Mouse (Mus musculus): ENCODE results near the gene Brat1. TPM values are rescaled to one million over a fixed set of nuclear protein-coding genes. Genes with fewer than 3 reads are reported as not detected.

The Brat1 gene
- polyA plus RNA-seq, 1 experiment from 2014 or later, result 21.8 TPM

DNA sequence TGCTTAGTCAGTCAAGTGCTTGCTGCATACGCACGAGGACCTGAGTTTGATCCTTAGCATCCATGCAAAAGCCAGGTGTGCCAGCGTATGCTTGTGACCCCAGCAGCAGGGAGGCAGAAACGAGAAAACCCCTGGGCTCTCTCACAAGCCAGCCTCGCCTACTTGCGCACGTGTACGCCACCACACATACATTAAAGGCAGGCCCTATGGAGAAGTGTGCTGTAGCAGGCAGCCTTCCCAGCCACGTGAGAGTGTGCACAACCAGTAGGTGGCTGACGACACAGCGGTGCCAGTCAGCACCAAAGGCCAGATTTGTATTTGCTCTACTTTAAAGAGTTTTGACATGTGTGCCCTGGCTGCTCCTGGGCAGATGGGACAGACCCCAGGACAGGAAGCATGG, 29.2 kb upstream of the Brat1 start:
- Histone ChIP-seq H3K36me3 (peaks cover 83% of the 10 kb centered on the region), H3K27ac (peak overlapping the region; percentile 36; the same call in 1 of the 2 replicates), H3K4me1 (peaks cover 4% of the 10 kb centered on the region; the same call in 1 of the 2 replicates), H3K27me3 (ENCODE audit: low read depth, poor library complexity, severe bottlenecking) (no peaks in the 10 kb centered on the region), H3K9me3 (replicated peaks) (no peaks in the 10 kb centered on the region), H3K4me3 (no peak overlapping the region)
- 91% methylated on average over 11 of the region's 11 CpGs for WGBS
- DNase-seq (ENCODE audit: low spot score), result no peak

DNA sequence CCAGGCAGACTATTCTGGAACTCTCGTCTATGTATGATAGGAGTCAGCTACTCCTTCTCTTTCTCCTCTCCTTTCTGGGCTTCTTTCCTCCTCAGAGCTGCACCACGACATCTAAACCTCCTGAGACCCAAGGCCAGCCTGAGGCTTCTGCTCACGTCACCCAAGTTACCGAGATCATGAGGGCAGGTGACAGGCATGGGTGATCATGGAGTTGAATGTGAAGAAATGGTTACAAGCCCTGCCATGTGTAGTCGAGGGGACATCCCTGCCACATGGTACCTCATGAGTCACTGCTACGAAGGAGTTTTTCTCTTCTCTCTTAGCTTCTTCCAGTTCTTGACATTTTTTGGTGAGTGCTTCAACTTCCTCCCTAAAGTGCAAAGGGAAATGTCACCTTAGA, 27.7 kb upstream of the Brat1 start:
- Histone ChIP-seq H3K4me3 (no peak overlapping the region), H3K36me3 (peaks cover 79% of the 10 kb centered on the region), H3K9me3 (replicated peaks) (no peaks in the 10 kb centered on the region), H3K4me1 (peaks cover 4% of the 10 kb centered on the region; the same call in 1 of the 2 replicates), H3K27me3 (ENCODE audit: low read depth, poor library complexity, severe bottlenecking) (no peaks in the 10 kb centered on the region), H3K27ac (no peak overlapping the region)
- DNase-seq (ENCODE audit: low spot score), result no peak
- 92% methylated on average over 6 of the region's 6 CpGs for WGBS

DNA sequence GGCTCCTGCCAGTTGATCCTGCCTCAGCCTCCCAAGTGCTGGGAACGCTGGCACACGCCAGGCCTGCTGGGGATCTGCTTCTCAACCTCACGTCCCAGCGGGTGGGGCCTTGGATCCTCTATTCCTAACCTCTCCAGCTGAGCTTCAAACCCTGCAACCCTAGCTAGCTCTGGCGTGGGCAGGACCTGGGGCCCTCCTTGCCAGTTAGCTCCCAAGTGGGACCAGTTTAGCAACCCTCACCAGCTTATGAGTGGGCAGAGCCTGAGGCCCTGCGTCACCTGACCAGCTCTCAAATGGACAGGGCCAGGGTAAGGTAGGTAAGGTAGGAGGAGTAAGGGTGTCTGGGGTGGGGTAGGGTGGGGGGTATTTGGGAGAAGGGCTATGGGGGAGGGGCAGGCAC, 24.8 kb upstream of the Brat1 start:
- no peak for DNase-seq (ENCODE audit: low spot score)
- peaks cover under 1% of the 10 kb centered on the region; the same call in 1 of the 2 replicates for H3K4me1 ChIP-seq
- 89% methylated on average over 6 of the region's 6 CpGs for WGBS
- H3K27ac ChIP-seq, result no peak overlapping the region
- no peaks in the 10 kb centered on the region for H3K27me3 ChIP-seq (ENCODE audit: low read depth, poor library complexity, severe bottlenecking)
- peaks cover 71% of the 10 kb centered on the region for H3K36me3 ChIP-seq
- no peak overlapping the region for H3K4me3 ChIP-seq
- H3K9me3 ChIP-seq (replicated peaks), result no peaks in the 10 kb centered on the region

DNA sequence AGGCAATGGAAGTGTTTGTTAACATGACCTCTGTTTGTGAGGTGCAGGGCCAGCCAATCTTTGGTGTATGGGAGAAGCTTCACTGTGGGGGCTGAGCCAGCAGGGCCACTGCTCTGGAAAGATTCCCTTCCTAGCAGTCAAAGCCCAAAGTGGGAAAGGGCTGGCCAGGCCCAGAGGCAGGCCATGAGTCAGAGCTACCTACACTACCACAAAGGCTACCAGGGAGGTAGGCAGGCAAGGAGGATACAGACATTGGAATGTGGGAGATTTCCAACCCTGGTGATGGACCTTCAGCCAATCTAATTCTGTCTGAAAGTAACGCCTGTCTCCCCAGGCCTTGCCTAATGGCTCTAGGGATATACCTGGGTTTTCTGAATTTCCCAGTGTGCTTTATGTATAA, 23.9 kb upstream of the Brat1 start:
- Histone ChIP-seq H3K27ac (no peak overlapping the region), H3K4me3 (no peak overlapping the region), H3K27me3 (ENCODE audit: low read depth, poor library complexity, severe bottlenecking) (no peaks in the 10 kb centered on the region), H3K9me3 (replicated peaks) (no peaks in the 10 kb centered on the region), H3K4me1 (no peaks in the 10 kb centered on the region), H3K36me3 (peaks cover 68% of the 10 kb centered on the region)
- no peak for DNase-seq (ENCODE audit: low spot score)
- 71% methylated on average over 1 of the region's 1 CpGs for WGBS

DNA sequence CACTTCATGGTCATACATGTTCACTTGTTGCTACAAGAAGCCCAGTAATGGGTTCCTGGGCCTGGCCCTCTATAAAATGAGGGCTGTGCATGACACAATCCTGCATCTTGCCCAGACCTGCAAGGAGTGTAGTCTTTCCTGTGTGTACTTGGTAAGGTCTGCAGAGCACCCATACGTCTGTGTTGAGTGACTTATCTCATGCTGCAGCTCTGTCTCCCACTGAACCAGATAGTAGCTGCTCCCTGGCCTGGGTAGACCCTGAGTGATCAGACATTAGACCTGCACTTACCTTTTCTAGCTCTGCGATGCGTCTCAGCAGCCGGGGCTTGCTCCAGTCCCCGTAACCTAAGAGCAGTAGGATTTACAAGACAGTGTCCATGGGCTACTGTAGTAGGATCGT, 22.7 kb upstream of the Brat1 start:
- WGBS, result 98% methylated on average over 6 of the region's 6 CpGs

DNA sequence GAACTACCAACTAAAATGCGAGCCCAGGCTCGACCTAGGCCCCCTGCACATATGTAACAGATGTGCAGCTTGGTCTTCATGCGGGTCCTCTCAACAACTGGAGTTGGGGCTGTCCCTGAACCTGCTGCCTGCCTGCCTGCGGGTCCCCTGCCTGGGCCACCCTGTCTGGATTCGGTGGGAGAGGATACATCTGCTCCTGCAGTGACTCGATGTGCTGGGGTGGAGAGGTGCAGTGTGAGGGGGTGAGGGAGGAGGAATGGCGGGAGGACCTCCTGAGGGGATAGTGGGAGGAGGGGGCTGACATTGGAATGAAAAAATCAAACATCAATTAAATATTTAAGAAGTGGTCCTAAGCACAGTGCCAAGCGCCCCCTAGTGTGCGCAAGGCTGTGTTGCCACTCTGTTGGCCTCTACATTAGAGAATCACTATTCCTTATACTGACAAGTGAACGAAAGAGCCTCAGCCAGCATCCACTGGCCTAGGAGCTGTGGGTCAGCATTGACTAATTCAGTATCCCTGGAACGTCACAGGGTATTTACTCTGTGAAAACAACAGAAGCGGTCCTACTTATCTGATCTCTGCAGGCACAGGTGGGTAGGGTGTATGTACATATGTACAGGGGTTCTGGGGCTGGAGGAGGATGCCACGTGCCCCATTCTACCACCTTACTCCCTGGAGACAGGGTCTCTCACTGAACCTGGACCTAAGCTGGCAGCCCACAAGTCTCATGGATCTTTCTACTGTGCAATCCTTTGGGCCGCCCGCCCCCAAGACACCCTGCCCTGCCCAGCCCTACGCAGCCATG, 20.3 kb upstream of the Brat1 start:
- H3K27ac ChIP-seq, result no peak overlapping the region
- 68% methylated on average over 16 of the region's 16 CpGs for WGBS
- H3K27me3 ChIP-seq (ENCODE audit: low read depth, poor library complexity, severe bottlenecking), result no peaks in the 10 kb centered on the region
- H3K4me3 ChIP-seq, result no peak overlapping the region
- no peaks in the 10 kb centered on the region for H3K9me3 ChIP-seq (replicated peaks)
- H3K36me3 ChIP-seq, result peaks cover 71% of the 10 kb centered on the region
- no peaks in the 10 kb centered on the region for H3K4me1 ChIP-seq
- DNase-seq (ENCODE audit: low spot score), result peak; percentile 51

More for the DNA sequence above, 22.7 kb upstream of the Brat1 start:
- H3K4me1 ChIP-seq, result no peaks in the 10 kb centered on the region
- no peaks in the 10 kb centered on the region for H3K9me3 ChIP-seq (replicated peaks)
- H3K4me3 ChIP-seq, result no peak overlapping the region
- no peaks in the 10 kb centered on the region for H3K27me3 ChIP-seq (ENCODE audit: low read depth, poor library complexity, severe bottlenecking)
- no peak overlapping the region for H3K27ac ChIP-seq
- no peak for DNase-seq (ENCODE audit: low spot score)
- peaks cover 68% of the 10 kb centered on the region for H3K36me3 ChIP-seq

DNA sequence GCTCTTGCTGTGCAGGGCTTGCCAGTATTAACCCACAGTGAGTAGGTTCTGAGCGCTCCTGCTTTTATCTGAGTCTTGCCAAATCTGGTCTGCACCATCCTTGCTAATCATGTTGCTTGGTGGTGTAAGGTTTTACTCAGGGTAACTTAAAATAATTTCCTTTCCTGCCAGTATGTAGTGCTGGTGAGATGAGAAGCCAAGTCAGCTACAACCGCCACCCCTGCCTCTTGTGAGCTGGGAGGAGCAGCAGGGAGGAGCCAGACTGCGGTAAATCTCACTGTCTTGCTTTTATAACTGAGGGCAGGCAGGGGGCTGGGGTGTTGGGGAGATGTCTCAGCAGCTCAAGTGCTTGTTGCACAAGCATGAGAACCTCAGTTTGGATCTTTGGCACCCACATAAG, 16.4 kb upstream of the Brat1 start:
- Histone ChIP-seq H3K4me1 (0 out of 2 replicates have a peak, but pooled peaks cover 4% of the 10 kb centered on the region), H3K4me3 (no peak overlapping the region), H3K9me3 (replicated peaks) (no peaks in the 10 kb centered on the region), H3K36me3 (peaks cover 77% of the 10 kb centered on the region), H3K27ac (no peak overlapping the region), H3K27me3 (ENCODE audit: low read depth, poor library complexity, severe bottlenecking) (no peaks in the 10 kb centered on the region)
- DNase-seq (ENCODE audit: low spot score), result no peak
- WGBS, result 83% methylated on average over 3 of the region's 3 CpGs

DNA sequence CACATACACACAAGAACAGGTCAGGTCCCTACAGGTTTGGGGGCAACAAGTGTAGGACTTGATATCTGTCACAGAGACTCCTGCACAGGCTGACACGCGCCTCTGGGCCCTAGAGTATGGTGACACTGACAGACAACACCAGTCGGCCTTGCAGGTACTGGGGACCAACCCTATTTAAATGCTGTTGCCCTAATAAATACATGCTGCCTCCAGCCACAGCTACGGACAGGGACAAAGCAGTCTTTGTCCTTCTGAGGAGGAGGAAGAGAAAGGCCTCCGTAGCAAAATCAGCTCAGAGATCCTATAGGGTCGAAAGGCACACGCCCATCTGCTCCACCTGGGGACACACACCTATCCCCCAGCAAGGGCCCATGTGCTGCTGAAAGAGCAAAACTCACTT, 8.8 kb upstream of the Brat1 start:
- Histone ChIP-seq H3K27me3 (ENCODE audit: low read depth, poor library complexity, severe bottlenecking) (no peaks in the 10 kb centered on the region), H3K4me3 (no peak overlapping the region), H3K27ac (no peak overlapping the region), H3K36me3 (peaks cover 81% of the 10 kb centered on the region), H3K4me1 (peaks cover 16% of the 10 kb centered on the region), H3K9me3 (replicated peaks) (no peaks in the 10 kb centered on the region)
- DNase-seq (ENCODE audit: low spot score), result no peak
- 86% methylated on average over 7 of the region's 7 CpGs for WGBS

DNA sequence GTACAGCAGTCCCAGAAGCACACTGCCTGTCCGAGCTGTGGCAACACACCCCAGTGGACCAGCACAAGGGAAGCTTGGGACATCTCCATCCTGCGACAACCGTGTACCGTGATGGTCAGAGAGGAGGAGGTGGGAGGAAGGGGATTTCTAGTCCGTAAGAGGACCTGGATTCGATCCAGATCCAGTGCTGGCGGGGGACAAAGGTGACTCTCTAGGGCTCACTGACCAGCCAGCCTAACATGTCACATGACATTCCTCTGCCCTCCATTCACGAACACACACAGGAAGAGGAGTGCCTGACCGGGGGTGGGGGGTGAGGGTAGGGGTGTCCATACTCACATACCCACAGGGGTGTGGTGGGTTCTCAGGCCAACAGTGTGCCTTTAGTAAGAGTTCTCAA, 5.0 kb upstream of the Brat1 start:
- Histone ChIP-seq H3K4me3 (no peak overlapping the region), H3K36me3 (peaks cover 45% of the 10 kb centered on the region), H3K27ac (no peak overlapping the region), H3K4me1 (peaks cover 40% of the 10 kb centered on the region), H3K9me3 (replicated peaks) (no peaks in the 10 kb centered on the region), H3K27me3 (ENCODE audit: low read depth, poor library complexity, severe bottlenecking) (no peaks in the 10 kb centered on the region)
- 86% methylated on average over 9 of the region's 9 CpGs for WGBS
- DNase-seq (ENCODE audit: low spot score), result no peak

DNA sequence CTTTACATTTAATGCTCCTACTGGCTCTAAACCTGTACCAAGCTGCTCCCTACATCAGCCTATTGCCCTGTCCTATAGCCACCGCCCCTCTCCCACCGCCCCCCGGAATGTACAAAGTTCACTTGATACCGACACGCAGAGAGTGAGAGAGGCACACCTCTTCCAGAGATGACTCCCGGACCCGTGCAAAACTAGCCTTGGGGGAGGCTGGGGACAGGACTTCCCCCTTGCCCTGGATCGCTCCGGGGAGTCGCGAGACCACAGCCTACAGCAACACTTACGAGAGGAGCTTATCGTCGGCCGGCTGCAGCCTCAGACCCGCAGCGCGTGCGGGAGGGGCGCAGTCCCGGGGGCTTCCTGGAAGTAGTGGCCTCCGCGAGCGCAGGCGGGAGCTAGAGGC, 3.1 kb upstream of the Brat1 start:
- Histone ChIP-seq H3K4me3 (peak overlapping the region; percentile 75), H3K27me3 (ENCODE audit: low read depth, poor library complexity, severe bottlenecking) (no peaks in the 10 kb centered on the region), H3K4me1 (peaks cover 51% of the 10 kb centered on the region), H3K36me3 (peaks cover 31% of the 10 kb centered on the region), H3K9me3 (replicated peaks) (no peaks in the 10 kb centered on the region), H3K27ac (peak overlapping the region; percentile 92)
- DNase-seq (ENCODE audit: low spot score), result peak; percentile 74
- under 1% methylated on average over 25 of the region's 25 CpGs for WGBS

DNA sequence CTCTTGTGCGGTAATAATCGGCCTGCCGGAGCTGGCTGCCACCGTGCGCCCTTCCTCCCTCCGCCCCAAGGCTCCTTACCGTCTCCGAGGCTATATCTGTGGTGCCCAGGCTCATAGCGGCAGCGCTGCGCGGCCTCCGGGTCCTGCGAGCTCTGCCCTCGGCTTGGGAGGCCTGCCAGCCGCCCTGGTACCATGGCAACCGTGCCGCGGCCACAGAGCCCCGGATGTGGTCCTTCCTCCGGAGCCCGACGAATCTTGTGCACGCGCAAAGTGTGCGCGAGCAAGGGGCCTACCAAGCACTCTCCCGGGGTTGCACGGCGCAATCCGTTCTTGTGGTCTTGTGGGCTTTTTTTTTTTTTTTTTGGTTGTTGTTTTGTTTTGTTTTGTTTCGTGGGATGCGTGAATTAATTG, 2.7 kb upstream of the Brat1 start, which contains the start of gene Iqce:
Gene Iqce (minus strand): TSS at position 276 of the 411 bp plus-strand sequence.
- H3K4me1 ChIP-seq, result peaks cover 51% of the 10 kb centered on the region
- DNase-seq (ENCODE audit: low spot score), result peak; percentile 98
- no peaks in the 10 kb centered on the region for H3K27me3 ChIP-seq (ENCODE audit: low read depth, poor library complexity, severe bottlenecking)
- 0% methylated on average over 33 of the region's 33 CpGs for WGBS
- peak within 1 kb of the TSS; percentile 92 for H3K27ac ChIP-seq
- H3K36me3 ChIP-seq, result peaks cover 28% of the 10 kb centered on the region
- no peaks in the 10 kb centered on the region for H3K9me3 ChIP-seq (replicated peaks)
- H3K4me3 ChIP-seq, result peak within 1 kb of the TSS; percentile 75

DNA sequence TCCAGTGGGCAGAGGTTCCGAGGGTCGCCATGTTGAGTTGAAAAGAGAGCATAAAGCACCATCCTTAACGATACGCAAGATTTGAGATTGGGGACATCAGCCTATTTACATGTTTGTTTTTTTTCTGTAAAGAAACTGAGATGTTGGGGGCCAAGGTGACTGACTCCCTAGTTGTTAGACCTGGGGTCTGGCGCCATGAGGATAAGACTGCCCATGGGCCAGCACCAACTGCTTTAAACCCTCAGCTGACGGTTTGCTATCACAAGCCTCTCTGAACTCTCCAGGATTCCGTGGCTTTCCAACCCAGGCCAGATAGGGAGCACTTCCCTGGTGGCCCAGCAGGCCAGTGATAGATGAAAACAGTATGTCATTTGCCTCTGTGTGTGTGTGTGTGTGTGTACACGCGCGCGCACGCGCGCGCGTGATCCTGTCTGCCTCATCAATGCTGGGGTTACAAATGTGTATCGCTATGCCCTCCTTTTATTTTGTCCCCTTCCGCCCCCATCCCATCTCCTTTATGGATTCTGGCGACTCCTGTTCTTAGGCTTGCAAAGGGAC, 2.1 kb upstream of the Brat1 start:
- Histone ChIP-seq H3K27ac (peak overlapping the region; percentile 92), H3K9me3 (replicated peaks) (no peaks in the 10 kb centered on the region), H3K4me3 (peak overlapping the region; percentile 75), H3K4me1 (peaks cover 51% of the 10 kb centered on the region), H3K36me3 (peaks cover 28% of the 10 kb centered on the region), H3K27me3 (ENCODE audit: low read depth, poor library complexity, severe bottlenecking) (no peaks in the 10 kb centered on the region)
- WGBS, result 69% methylated on average over 19 of the region's 19 CpGs
- peak; percentile 48 for DNase-seq (ENCODE audit: low spot score)
